Mouse (Mus musculus) MEL (cell line): ENCODE measurements around the gene Znrf1. TPM values are rescaled to one million over a fixed set of nuclear protein-coding genes. Genes with fewer than 3 reads are reported as not detected.

Source experiments
- DNase-seq: peaks from one replicate; pipeline ENCODE4 v3.0.0; 2011; ENCODE audit warnings: low read depth, low spot score
- H3K27ac ChIP-seq: 2 replicates; pipeline ENCODE4 v1.5.1; 2012; ENCODE audit warnings: low read depth, mild to moderate bottlenecking, control low read depth, low read length, moderate library complexity; ENCODE audit not compliant: control insufficient read depth
- H3K27me3 ChIP-seq, 2 experiments: fragments of 150-350 bp in 1 of 2; sonication (generic) in 1 of 2; 2 replicates each; pipeline ENCODE4 v1.6.1; 2012; ENCODE audit warnings: low read length in 2 of 2, mild to moderate bottlenecking in 2 of 2, improper control_type of control experiment in 1 of 2, moderate library complexity in 1 of 2; ENCODE audit not compliant: insufficient read depth in 2 of 2, control insufficient read depth in 1 of 2
- H3K36me3 ChIP-seq, 2 experiments: 2 replicates each; pipeline ENCODE4 v1.6.1; 2012 to 2014; ENCODE audit warnings: low read length in 2 of 2, improper control_type of control experiment in 1 of 2, inconsistent platforms in 1 of 2, mild to moderate bottlenecking in 1 of 2; ENCODE audit not compliant: insufficient read depth in 2 of 2, control insufficient read depth in 1 of 2
- H3K4me1 ChIP-seq, 2 experiments: fragments of 150-350 bp in 1 of 2; sonication (generic) in 1 of 2; 2 replicates each; pipeline ENCODE4 v1.6.1; 2012; ENCODE audit warnings: low read length in 2 of 2, improper control_type of control experiment in 1 of 2, mild to moderate bottlenecking in 1 of 2; ENCODE audit not compliant: insufficient read depth in 2 of 2, control insufficient read depth in 1 of 2
- H3K4me3 ChIP-seq, 2 experiments: fragments of 150-350 bp in 1 of 2; sonication (generic) in 1 of 2; 2 replicates each; pipeline ENCODE4 v1.5.1; 2012; ENCODE audit warnings: low read depth in 2 of 2, low read length in 2 of 2, mild to moderate bottlenecking in 2 of 2, moderate library complexity in 2 of 2, control low read depth in 1 of 2, improper control_type of control experiment in 1 of 2; ENCODE audit not compliant: control insufficient read depth in 1 of 2, insufficient read depth in 1 of 2
- H3K79me2 ChIP-seq: 2 replicates; pipeline ENCODE4 v1.6.1; 2012; ENCODE audit warnings: mild to moderate bottlenecking, low read length, moderate library complexity; ENCODE audit not compliant: control insufficient read depth, poor library complexity, insufficient read depth
- H3K9ac ChIP-seq: 2 replicates; pipeline ENCODE4 v1.6.1; 2012; ENCODE audit warnings: low read depth, mild to moderate bottlenecking, control low read depth, low read length, moderate library complexity; ENCODE audit not compliant: control insufficient read depth, poor library complexity, severe bottlenecking
- H3K9me3 ChIP-seq: fragments of 150-350 bp; sonication (generic); replicated peaks from 2 replicates; pipeline ENCODE4 v1.6.1; 2012; ENCODE audit warnings: mild to moderate bottlenecking, low read length, improper control_type of control experiment, moderate library complexity; ENCODE audit not compliant: insufficient read depth
- CHD1 ChIP-seq: IDR thresholded peaks from 2 replicates; pipeline ENCODE4 v1.6.1; 2012; ENCODE audit warnings: low read depth, mild to moderate bottlenecking, inconsistent platforms, low read length, improper control_type of control experiment
- CHD2 ChIP-seq: IDR thresholded peaks from 2 replicates; pipeline ENCODE4 v1.6.1; 2011; ENCODE audit warnings: low read length, improper control_type of control experiment
- E2F4 ChIP-seq: IDR thresholded peaks from 2 replicates; pipeline ENCODE4 v1.6.1; 2011; ENCODE audit warnings: low read depth, low read length, improper control_type of control experiment, borderline replicate concordance
- ELF1 ChIP-seq: IDR thresholded peaks from 2 replicates; pipeline ENCODE4 v1.6.1; 2014; ENCODE audit warnings: low read depth, mild to moderate bottlenecking, inconsistent platforms, low read length, improper control_type of control experiment, moderate library complexity
- JUND ChIP-seq: IDR thresholded peaks from 2 replicates; pipeline ENCODE4 v1.6.1; 2011; ENCODE audit warnings: low read depth, mild to moderate bottlenecking, improper control_type of control experiment, low read length
- KAT2A ChIP-seq: conservative IDR thresholded peaks from 2 replicates; pipeline ENCODE4 v1.6.1; 2012; ENCODE audit warnings: low read depth, low read length, improper control_type of control experiment, inconsistent platforms
- MAFK ChIP-seq: IDR thresholded peaks from 2 replicates; pipeline ENCODE4 v1.6.1; 2011; ENCODE audit warnings: low read depth, mild to moderate bottlenecking, low read length, improper control_type of control experiment, borderline replicate concordance
- MAX ChIP-seq: IDR thresholded peaks from 2 replicates; pipeline ENCODE4 v1.6.1; 2011; ENCODE audit warnings: low read length, improper control_type of control experiment
- MEF2A ChIP-seq: IDR thresholded peaks from 2 replicates; pipeline ENCODE4 v1.6.1; 2014; ENCODE audit warnings: low read depth, mild to moderate bottlenecking, inconsistent platforms, low read length, improper control_type of control experiment; ENCODE audit not compliant: poor library complexity, insufficient replicate concordance, severe bottlenecking; ENCODE audit errors: extremely low read depth
- MYB ChIP-seq: IDR thresholded peaks from 2 replicates; pipeline ENCODE4 v1.6.1; 2011; ENCODE audit warnings: mild to moderate bottlenecking, low read depth, low read length, improper control_type of control experiment
- MYC ChIP-seq: IDR thresholded peaks from 2 replicates; pipeline ENCODE4 v1.6.1; 2011; ENCODE audit warnings: low read depth, mild to moderate bottlenecking, low read length, improper control_type of control experiment, moderate library complexity
- NRF1 ChIP-seq: IDR thresholded peaks from 2 replicates; pipeline ENCODE4 v1.6.1; 2014; ENCODE audit warnings: low read depth, mild to moderate bottlenecking, inconsistent platforms, low read length, improper control_type of control experiment, moderate library complexity; ENCODE audit not compliant: poor library complexity, insufficient read depth, severe bottlenecking
- POLR2A ChIP-seq, 2 experiments: IDR thresholded peaks; 2 replicates each; pipeline ENCODE4 v1.6.1; 2011 to 2012; ENCODE audit warnings: low read length in 2 of 2, mild to moderate bottlenecking in 2 of 2, control low read depth in 1 of 2, improper control_type of control experiment in 1 of 2, low read depth in 1 of 2, moderate library complexity in 1 of 2; ENCODE audit not compliant: control insufficient read depth in 1 of 2, insufficient read depth in 1 of 2, poor library complexity in 1 of 2
- POLR2AphosphoS2 ChIP-seq: IDR thresholded peaks from 2 replicates; pipeline ENCODE4 v1.6.1; 2011; ENCODE audit warnings: low read length, improper control_type of control experiment
- RAD21 ChIP-seq: IDR thresholded peaks from 2 replicates; pipeline ENCODE4 v1.6.1; 2011; ENCODE audit warnings: mild to moderate bottlenecking, low read depth, low read length, improper control_type of control experiment
- RCOR1 ChIP-seq: IDR thresholded peaks from 2 replicates; pipeline ENCODE4 v1.6.1; 2012; ENCODE audit warnings: low read depth, mild to moderate bottlenecking, inconsistent platforms, low read length, improper control_type of control experiment
- SIN3A ChIP-seq: IDR thresholded peaks from 2 replicates; pipeline ENCODE4 v1.6.1; 2012; ENCODE audit warnings: low read length, improper control_type of control experiment, inconsistent platforms
- SMC3 ChIP-seq: IDR thresholded peaks from 2 replicates; pipeline ENCODE4 v1.6.1; 2011; ENCODE audit warnings: low read depth, low read length, improper control_type of control experiment
- TBP ChIP-seq: IDR thresholded peaks from 2 replicates; pipeline ENCODE4 v1.8.0; 2011; ENCODE audit warnings: low read depth, low read length, improper control_type of control experiment
- UBTF ChIP-seq: IDR thresholded peaks from 2 replicates; pipeline ENCODE4 v1.6.1; 2012; ENCODE audit warnings: low read depth, mild to moderate bottlenecking, inconsistent platforms, low read length, improper control_type of control experiment, moderate library complexity, borderline replicate concordance; ENCODE audit not compliant: insufficient read depth
- USF1 ChIP-seq: IDR thresholded peaks from 2 replicates; pipeline ENCODE4 v1.6.1; 2014; ENCODE audit warnings: low read depth, mild to moderate bottlenecking, inconsistent platforms, low read length, improper control_type of control experiment, moderate library complexity
- ZC3H11A ChIP-seq: IDR thresholded peaks from 2 replicates; pipeline ENCODE4 v1.6.1; 2012; ENCODE audit warnings: low read depth, mild to moderate bottlenecking, inconsistent platforms, low read length, improper control_type of control experiment
- ZKSCAN1 ChIP-seq: IDR thresholded peaks from 2 replicates; pipeline ENCODE4 v1.6.1; 2012; ENCODE audit warnings: low read depth, mild to moderate bottlenecking, inconsistent platforms, low read length, improper control_type of control experiment, moderate library complexity
- ZMIZ1 ChIP-seq: IDR thresholded peaks from 2 replicates; pipeline ENCODE4 v1.6.1; 2012; ENCODE audit warnings: low read depth, mild to moderate bottlenecking, inconsistent platforms, low read length, improper control_type of control experiment, moderate library complexity
- polyA plus RNA-seq, 2 experiments: library from polyadenylated mRNA; stranded (reverse) in 1 of 2; unstranded in 1 of 2; fragments of >175 nt in 1 of 2; fragments of >200 nt in 1 of 2; gene quantifications; 2 replicates each; pipeline versions ENCODE4 v1.2.1 to v1.2.4; 2012; ENCODE audit warnings: low replicate concordance in 2 of 2, low read depth in 1 of 2; ENCODE audit not compliant: insufficient read length in 2 of 2, insufficient read depth in 1 of 2, missing spikeins in 1 of 2
- total RNA-seq: library from RNA; depleted of rRNA; stranded (reverse); fragments of 300-350 nt; gene quantifications from 2 replicates; pipeline ENCODE4 v1.2.3, GENCODE M21; 2012

Gene Znrf1
- total and polyA plus RNA-seq, 3 experiments = 18.4 to 36.0 TPM; not detected in 1

GRCm38 (mm10) chr8:111579318-111579717 is 43.4 kb downstream of the Znrf1 start:
- TF ChIP-seq RAD21 = no peak
- TF ChIP-seq ELF1 = no peak
- TF ChIP-seq ZC3H11A = no peak
- no peak for TF ChIP-seq POLR2AphosphoS2
- TF ChIP-seq SMC3 = no peak
- TF ChIP-seq RCOR1 = no peak
- TF ChIP-seq SIN3A = no peak
- no peak for TF ChIP-seq CHD2
- TF ChIP-seq KAT2A = no peak
- no peak for TF ChIP-seq UBTF
- no peak for TF ChIP-seq MYB
- no peak for TF ChIP-seq E2F4
- TF ChIP-seq MAFK = no peak
- no peak for TF ChIP-seq ZKSCAN1
- TF ChIP-seq ZMIZ1 = no peak
- TF ChIP-seq MYC = no peak
- TF ChIP-seq NRF1 = no peak
- no peak for TF ChIP-seq POLR2A (IDR thresholded peaks at IDR 0.05; ENCODE audit: control insufficient read depth in 1 of 2, insufficient read depth in 1 of 2, low read depth in 1 of 2, low read length in 2 of 2, poor library complexity in 1 of 2)
- no peak overlapping the region for H3K9ac ChIP-seq
- no peak overlapping the region for H3K27ac ChIP-seq
- peaks cover 0 to 7% of the 10 kb centered on the region in 2 experiments; a peak in 2 of 4 replicates for H3K36me3 ChIP-seq
- H3K27me3 ChIP-seq = no peaks in the 10 kb centered on the region
- H3K4me1 ChIP-seq = peaks cover 0 to 8% of the 10 kb centered on the region in 2 experiments; a peak in 3 of 4 replicates
- H3K4me3 ChIP-seq = no peak overlapping the region
- H3K9me3 ChIP-seq = no peaks in the 10 kb centered on the region
- DNase-seq = no peak
- peaks cover 7% of the 10 kb centered on the region; the same call in 1 of the 2 replicates for H3K79me2 ChIP-seq

- H3K36me3 ChIP-seq = no peaks in the 10 kb centered on the region
- TF ChIP-seq KAT2A (no peak), SIN3A (no peak), TBP (no peak), MAX (no peak), JUND (no peak), MEF2A (no peak), CHD1 (no peak), USF1 (no peak), ELF1 (no peak)
- H3K4me3 ChIP-seq = no peak overlapping the region
These were observed 44.4 kb downstream of the Znrf1 start for GRCm38 (mm10) chr8:111580306-111580705.

More at GRCm38 (mm10) chr8:111580306-111580705, 44.4 kb downstream of the Znrf1 start:
- H3K4me1 ChIP-seq = 0 out of 4 replicates have a peak, but pooled peaks cover 0 to 2% of the 10 kb centered on the region in 2 experiments
- no peaks in the 10 kb centered on the region for H3K9me3 ChIP-seq
- DNase-seq = no peak
- H3K27ac ChIP-seq = no peak overlapping the region
- H3K27me3 ChIP-seq = no peaks in the 10 kb centered on the region
- H3K79me2 ChIP-seq = no peaks in the 10 kb centered on the region
- no peak overlapping the region for H3K9ac ChIP-seq
